Mouse (Mus musculus): ENCODE results near the gene Vamp9. TPM values are rescaled to one million over a fixed set of nuclear protein-coding genes. Genes with fewer than 3 reads are reported as not detected.

Vamp9 gene
- not detected in 2 replicates for total RNA-seq (2012; rRNA removed)
- not detected for polyA plus RNA-seq (2012; ENCODE audit: insufficient read depth in 1 of 2, insufficient read length in 2 of 2, low read depth in 1 of 2, low replicate concordance in 2 of 2, missing spikeins in 1 of 2)

GRCm38 (mm10) chr5:99906181-99906956 is at the start of gene Vamp9:
TSS of gene Vamp9 (plus strand) at chr5:99906254.
- no peaks in the 10 kb centered on the region for H3K36me3 ChIP-seq (ENCODE audit: control insufficient read depth in 1 of 2, insufficient read depth in 2 of 2, low read length in 2 of 2)
- H3K79me2 ChIP-seq (ENCODE audit: control insufficient read depth, insufficient read depth, low read length, poor library complexity): no peaks in the 10 kb centered on the region
- no peak for DNase-seq (ENCODE audit: low read depth, low spot score)
- H3K9me3 ChIP-seq (replicated peaks; ENCODE audit: insufficient read depth, low read length): no peaks in the 10 kb centered on the region
- H3K27me3 ChIP-seq (ENCODE audit: control insufficient read depth in 1 of 2, insufficient read depth in 2 of 2, low read length in 2 of 2): no peaks in the 10 kb centered on the region
- H3K4me1 ChIP-seq (ENCODE audit: control insufficient read depth in 1 of 2, insufficient read depth in 2 of 2, low read length in 2 of 2): no peaks in the 10 kb centered on the region
- no peak within 1 kb of the TSS for H3K27ac ChIP-seq (ENCODE audit: control insufficient read depth, low read depth, low read length)
- no peak within 1 kb of the TSS for H3K9ac ChIP-seq (ENCODE audit: control insufficient read depth, low read depth, low read length, poor library complexity, severe bottlenecking)
- no peak for TF ChIP-seq POLR2AphosphoS2 (IDR thresholded peaks at IDR 0.05; ENCODE audit: low read length)
- no peak for TF ChIP-seq CHD2 (IDR thresholded peaks at IDR 0.05; ENCODE audit: low read length)
- TF ChIP-seq CTCF (IDR thresholded peaks at IDR 0.05 in 2 of 3, conservative IDR thresholded peaks at IDR 0.05 in 1 of 3; ENCODE audit: control insufficient read depth in 1 of 3, insufficient read depth in 1 of 3, low read depth in 2 of 3, low read length in 3 of 3, poor library complexity in 1 of 3, severe bottlenecking in 1 of 3): no peak
- no peak for TF ChIP-seq ZC3H11A (IDR thresholded peaks at IDR 0.05; ENCODE audit: low read depth, low read length)
- no peak for TF ChIP-seq USF2 (IDR thresholded peaks at IDR 0.05; ENCODE audit: borderline replicate concordance in 1 of 2, insufficient read depth in 1 of 2, low read depth in 1 of 2, low read length in 2 of 2)
- no peak for TF ChIP-seq SMC3 (IDR thresholded peaks at IDR 0.05; ENCODE audit: low read depth, low read length)
- no peak for TF ChIP-seq USF1 (IDR thresholded peaks at IDR 0.05; ENCODE audit: low read depth, low read length)
- no peak for TF ChIP-seq SIN3A (IDR thresholded peaks at IDR 0.05; ENCODE audit: low read length)
- no peak for TF ChIP-seq MEF2A (IDR thresholded peaks at IDR 0.05; ENCODE audit: extremely low read depth, insufficient replicate concordance, low read depth, low read length, poor library complexity, severe bottlenecking)
- no peak for TF ChIP-seq RCOR1 (IDR thresholded peaks at IDR 0.05; ENCODE audit: low read depth, low read length)
- no peak for TF ChIP-seq NRF1 (IDR thresholded peaks at IDR 0.05; ENCODE audit: insufficient read depth, low read depth, low read length, poor library complexity, severe bottlenecking)
- TF ChIP-seq MYB (IDR thresholded peaks at IDR 0.05; ENCODE audit: low read depth, low read length): no peak
- TF ChIP-seq ZKSCAN1 (IDR thresholded peaks at IDR 0.05; ENCODE audit: low read depth, low read length): no peak
- TF ChIP-seq EP300 (IDR thresholded peaks at IDR 0.05; ENCODE audit: low read depth in 1 of 2, low read length in 2 of 2): no peak
- no peak for TF ChIP-seq RAD21 (IDR thresholded peaks at IDR 0.05; ENCODE audit: low read depth, low read length)
- TF ChIP-seq HCFC1 (IDR thresholded peaks at IDR 0.05; ENCODE audit: low read depth, low read length): no peak
- TF ChIP-seq NELFE (IDR thresholded peaks at IDR 0.05; ENCODE audit: low read depth, low read length): no peak
- no peak for TF ChIP-seq MAX (IDR thresholded peaks at IDR 0.05; ENCODE audit: low read length)
- TF ChIP-seq TBP (IDR thresholded peaks at IDR 0.05; ENCODE audit: low read depth, low read length): no peak
- H3K4me3 ChIP-seq (ENCODE audit: control insufficient read depth in 1 of 2, insufficient read depth in 1 of 2, low read depth in 2 of 2, low read length in 2 of 2): no peak within 1 kb of the TSS
